Mouse (Mus musculus) right cerebral cortex, adult 18-20 months (tissue): ENCODE data around the gene Tnfaip2.

Experiments used
- DNase-seq: peaks from one replicate; pipeline ENCODE4 v3.0.0; 2022; ENCODE audit warnings: mixed read lengths

Gene Tnfaip2

DNA sequence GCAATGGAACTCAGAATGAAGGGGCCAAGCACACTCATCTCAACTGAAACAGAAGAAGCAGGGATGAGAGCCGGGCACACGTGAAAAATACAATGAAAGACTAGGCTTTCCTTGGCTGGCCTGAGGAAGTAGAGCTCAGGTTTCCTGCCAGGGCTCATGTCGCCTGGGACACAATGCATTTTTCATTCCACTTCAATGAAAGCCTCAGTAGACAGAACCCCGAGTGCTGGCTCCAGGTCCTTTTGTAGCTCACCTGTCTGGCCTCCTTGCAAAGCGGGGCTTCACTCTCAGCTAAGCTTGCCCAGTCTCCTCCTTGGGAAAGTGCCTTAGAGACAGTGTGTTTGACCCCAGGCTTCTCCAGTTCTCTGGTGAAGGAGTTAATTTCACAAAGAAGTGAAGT is 36.7 kb downstream of the Tnfaip2 start:
- DNase-seq = no peak

DNA sequence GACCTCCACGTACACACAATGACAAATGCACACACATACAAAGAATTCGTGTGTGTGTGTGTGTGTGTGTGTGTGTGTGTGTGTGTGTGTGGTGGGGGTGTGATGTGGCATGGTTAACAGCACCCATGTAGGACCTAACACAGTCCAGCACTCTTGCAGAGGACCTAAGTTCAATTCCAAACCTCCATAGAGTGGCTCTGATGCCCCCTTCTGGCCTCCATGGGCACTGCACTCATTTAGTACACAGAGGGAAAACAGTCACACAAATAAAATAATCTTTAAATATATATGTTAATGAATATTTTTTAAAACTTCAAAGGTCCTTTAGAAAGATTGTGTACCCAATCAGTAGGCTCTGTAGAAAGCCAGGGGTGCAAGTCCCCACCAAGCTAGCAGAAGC is 37.6 kb downstream of the Tnfaip2 start:
- DNase-seq = no peak

DNA sequence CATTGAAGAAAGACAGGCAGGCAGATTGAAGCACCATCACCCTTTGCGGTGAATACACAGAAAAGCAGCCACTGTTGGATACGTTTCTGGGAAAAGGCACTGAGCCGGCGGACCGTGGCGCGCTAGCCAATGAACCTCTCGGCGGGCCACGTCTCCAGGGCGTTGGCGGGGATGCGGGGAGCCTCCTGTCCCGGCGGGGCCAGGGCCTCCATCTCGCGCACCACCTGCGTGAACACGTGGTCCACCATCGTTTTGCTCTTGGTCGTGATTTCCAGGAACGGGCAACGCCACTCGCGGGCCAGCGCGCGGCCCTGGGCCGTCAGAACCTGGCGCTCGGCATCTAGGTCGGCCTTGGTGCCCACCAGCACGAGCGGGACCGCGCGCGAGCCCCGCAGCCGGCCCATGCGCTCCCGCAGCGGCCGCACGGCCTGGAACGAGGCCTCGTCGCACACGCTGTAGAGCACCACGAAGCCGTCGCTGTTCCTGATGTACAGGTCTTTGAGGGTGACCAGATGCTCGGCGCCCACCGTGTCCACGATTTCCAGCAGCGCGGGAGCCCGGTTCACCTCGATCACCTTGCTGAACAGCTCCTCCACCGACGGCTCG is 42.9 kb downstream of the Tnfaip2 start:
- DNase-seq = no peak

DNA sequence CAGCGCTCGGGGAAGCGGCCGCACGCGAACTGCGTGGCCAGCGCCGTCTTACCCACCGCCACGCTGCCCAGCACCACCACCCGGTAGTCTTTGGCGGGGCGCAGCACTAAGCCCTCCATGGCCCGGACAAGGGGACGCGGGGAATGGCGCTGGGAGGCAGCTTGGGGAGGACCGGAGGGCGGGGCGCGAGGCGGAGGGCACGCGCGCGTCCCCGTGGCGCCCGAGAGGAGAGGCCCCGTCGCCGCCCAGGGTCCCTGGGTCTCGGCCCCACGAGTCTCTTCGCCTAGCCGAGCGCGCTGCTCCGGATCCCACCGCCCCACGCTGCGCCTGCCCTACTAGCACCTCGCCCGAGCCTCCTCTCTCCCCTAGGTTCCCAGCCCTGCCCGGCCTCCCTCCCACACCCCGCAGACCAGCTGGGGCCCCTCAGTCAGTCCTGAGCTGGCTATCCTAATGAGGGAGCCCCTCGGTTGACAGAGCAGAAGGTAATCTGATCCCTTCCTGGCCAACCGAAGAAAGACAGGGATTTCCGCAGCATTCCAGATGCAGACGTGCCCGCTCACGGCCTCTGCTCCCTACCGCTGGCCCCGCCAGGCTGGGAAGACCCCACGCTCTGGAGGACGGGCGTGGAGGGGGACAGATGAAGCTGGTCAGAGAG is 43.5 kb downstream of the Tnfaip2 start, which contains the start of gene Gm266:
Gm266 (minus strand) TSS at position 172 of the 655 bp plus-strand sequence.
- no peak for DNase-seq

DNA sequence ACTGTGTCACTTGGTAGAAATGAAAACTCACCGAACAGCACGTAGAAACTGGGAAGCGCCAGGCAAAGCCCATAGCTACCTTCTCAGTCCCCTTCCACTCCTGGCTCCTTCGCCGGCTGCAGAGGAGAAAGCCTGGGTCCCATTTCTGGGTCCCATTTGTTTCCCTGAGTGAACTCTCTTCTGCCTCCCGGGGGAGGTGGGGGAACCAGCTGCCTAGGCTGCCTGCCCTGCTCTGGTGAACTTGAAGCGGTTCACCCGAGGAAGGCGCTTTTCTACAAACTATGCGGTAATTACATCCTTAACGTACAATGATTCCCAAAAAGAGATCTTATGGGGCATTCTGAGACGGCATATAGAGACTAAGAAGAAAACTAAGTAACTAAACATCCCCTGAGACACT is 44.2 kb downstream of the Tnfaip2 start:
- no peak for DNase-seq

DNA sequence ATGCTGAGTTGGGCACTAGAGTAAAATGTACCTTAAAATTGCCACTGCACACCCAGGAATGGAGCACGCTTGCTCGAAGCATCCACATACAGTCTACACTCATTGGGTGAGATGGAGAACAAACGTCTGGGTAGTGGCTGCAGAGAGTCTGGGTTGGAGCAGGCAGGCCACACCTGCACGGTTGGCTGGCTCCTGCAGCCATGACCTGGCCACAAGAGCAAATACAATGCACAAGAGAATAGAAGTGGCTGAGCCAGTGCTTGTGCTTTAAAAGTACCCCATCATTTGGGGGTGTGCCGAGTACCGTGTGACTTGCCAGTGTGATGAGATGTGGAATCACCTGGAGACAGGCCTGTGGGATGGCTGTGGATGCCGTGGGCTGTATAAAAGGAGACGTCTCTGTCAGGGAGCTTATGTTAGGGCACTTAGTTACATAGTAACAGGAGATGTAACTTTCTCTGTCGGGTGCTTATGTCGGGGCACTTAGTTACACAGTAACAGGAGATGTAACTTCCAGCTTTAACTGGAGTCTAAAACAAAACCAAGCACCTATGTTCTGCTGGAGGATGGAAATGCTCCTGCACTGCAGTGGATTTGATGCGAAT is 47.1 kb downstream of the Tnfaip2 start:
- no peak for DNase-seq

DNA sequence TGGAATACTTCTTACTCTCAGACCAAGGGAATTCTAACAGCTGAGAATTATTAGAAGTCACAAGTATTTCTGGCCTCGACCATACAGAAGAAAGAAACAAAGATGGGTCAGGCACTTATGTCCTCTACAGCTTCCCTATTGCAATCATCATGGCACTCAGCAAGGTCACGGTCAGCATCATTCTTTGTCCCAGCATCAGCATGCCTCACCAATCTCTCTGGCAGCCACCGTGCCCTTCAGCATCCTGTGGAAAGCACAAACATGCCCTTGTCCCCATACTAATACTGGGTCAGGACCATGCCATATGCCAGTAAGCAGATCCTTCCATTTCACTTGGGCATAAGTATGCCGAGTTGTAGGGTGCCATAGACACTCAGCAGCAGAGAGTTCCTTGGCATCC is 52.7 kb downstream of the Tnfaip2 start:
- DNase-seq = no peak

DNA sequence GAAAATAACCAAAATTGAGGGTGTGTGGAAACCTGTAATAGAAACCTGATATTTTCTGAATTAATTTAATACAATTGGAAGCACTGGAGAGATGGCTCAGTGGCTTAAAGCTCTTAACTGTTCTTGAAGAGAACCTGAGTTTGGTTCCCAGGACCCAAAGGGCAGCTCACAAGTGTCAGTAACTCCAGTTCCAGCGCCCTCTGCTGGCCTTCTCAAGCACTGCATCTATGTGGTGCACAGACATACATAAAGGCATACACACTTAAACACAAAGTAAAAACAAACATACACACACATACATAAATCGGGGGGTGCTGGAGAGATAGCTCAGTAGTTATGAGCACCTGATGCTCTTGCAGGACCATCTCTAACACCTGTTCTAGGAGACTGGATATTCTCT is 54.8 kb downstream of the Tnfaip2 start:
- DNase-seq = no peak

DNA sequence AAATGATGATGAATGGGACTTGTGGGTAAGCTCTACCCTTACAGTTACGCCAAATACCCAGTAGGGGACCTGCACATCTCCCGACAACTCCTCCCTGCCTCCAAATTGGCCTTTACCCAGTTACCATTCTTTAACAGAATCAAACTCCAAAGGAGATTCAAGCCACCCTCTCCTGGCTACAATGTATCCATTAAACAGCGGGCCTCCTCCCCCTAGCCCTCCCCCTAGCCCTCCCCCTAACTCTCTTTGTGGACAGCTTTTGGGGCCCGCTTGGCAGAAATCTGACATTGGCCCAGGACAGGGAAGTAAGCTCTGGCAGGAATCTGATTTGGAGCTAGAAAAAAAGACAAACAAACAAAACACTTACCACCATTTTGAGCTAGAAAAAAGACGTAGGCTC is 57.3 kb downstream of the Tnfaip2 start:
- DNase-seq = no peak

DNA sequence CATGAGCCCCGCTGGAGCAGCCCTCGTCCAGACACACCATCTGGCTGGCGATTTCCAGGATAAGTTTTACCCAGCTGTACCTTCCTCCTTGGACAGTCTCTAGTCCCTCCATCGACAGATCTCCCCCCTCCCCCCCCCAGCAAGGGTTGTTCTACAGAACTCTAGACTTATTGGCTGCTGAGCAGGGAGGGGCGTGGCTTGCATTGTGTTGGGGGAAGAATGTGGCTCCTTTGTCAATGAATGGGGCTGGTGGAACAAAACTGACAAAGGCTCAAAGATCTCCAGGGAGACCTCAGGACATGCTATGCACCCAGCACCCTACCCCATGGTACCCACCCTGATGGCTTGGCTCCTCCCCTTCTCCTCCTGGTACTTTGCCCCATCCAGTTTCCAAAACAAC is 58.5 kb downstream of the Tnfaip2 start:
- DNase-seq = peak; percentile 18

DNA sequence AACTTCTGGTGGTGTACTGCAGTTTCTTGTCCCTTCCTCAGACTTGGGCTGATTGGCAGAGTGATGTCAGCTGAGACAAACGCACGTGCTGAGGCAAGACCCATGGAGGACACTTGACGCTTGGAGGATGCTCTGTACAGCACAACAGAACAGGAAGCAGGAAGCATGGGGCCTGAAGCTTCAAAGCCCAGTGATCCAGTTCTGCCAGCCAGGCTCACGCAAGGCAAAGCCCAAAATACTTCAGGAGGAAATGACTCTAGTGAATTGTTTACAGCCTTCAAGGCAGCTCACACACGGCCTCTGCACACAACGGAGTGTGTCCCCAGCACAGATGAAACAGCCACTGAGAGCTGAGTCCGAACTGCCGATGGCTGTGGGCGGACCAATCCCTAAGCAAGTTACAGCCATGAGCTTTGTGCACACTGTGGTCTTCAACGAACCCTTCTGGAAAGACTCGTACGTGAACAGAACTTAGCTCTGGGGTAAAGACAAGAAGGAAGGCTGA is 60.8 kb downstream of the Tnfaip2 start:
- DNase-seq = no peak

DNA sequence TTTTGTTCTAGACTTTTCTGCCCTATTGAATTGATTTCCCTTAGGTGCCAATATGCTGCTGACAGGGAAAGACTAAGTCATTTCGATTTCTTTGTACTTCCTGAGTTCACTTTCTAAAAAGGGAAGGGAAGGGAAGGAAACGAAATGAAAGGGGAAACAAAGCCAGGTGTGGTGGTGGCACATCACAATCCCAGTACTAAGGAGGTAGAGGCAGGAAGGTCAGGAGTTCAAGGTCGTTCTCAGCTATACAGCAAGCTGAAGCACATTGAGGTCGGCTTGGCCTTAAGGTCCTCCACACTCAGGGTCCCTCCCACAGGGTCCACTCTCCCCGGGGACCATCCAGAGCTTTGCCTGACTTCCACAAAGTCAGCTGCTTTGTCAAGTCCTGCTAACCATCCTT is 61.3 kb downstream of the Tnfaip2 start:
- no peak for DNase-seq
